Mouse (Mus musculus): ENCODE measurements around the gene Ubd.

DNA sequence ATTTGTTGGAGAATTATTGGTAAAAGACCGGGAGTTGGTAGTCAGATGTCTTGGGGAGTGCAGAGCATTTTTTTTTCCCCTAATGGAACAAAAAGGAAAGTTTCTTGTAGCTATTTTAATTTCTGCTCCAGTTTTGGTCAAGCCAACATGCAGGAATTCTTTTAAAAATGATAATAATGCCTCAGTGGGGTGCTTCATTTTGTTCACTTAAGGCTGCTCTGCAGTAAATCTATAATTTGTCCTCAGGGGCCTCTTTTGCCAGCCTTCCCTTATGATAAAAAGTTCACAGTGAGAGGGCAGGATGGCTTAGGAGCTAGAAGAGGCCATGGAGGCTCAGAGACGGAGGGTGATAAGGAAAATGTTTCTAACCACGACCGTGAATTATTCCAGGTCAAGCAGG lies 26.2 kb downstream of the Ubd start, which contains the start of gene Olfr96:
- TF ChIP-seq CTCF (IDR thresholded peaks at IDR 0.05; ENCODE audit: extremely low read depth, insufficient read depth, insufficient read length, insufficient replicate concordance), result no peak
- TF ChIP-seq POLR2A (IDR thresholded peaks at IDR 0.05; ENCODE audit: low read depth, low read length), result no peak

Measured in spleen, adult 2 months (tissue).